Mouse (Mus musculus) forebrain, embryonic 11.5 days (tissue): Measurements from ENCODE around the gene Rabif. TPM values are rescaled to one million over a fixed set of nuclear protein-coding genes. Genes with fewer than 3 reads are reported as not detected.
"Not testable (repeated sequence)": the region's sequence is repeated elsewhere in the genome, so short reads cannot be mapped to it uniquely, and the experiment has no call there.

Experiments
- ATAC-seq: fragments of 200-750 bp; cut with Nextera tagmentation; replicated peaks from 2 replicates; pipeline ENCODE4 v1.8.0; 2017; ENCODE audit warnings: moderate TSS enrichment; ENCODE audit not compliant: low FRiP score
- DNase-seq: peaks from one replicate; pipeline ENCODE4 v3.0.0-alpha.2; 2017; ENCODE audit warnings: low spot score
- H3K27ac ChIP-seq: fragments of 300-500 bp; sonication (generic); 2 replicates; pipeline ENCODE4 v1.5.1; 2014; ENCODE audit warnings: low read depth, low read length
- H3K27me3 ChIP-seq: fragments of 300-500 bp; sonication (generic); 2 replicates; pipeline ENCODE4 v1.6.1; 2014; ENCODE audit warnings: mild to moderate bottlenecking, low read length, mixed read lengths; ENCODE audit not compliant: control insufficient read depth, insufficient read depth
- H3K36me3 ChIP-seq: fragments of 300-500 bp; sonication (generic); 2 replicates; pipeline ENCODE4 v1.6.1; 2014; ENCODE audit warnings: mild to moderate bottlenecking, low read length, moderate library complexity, mixed read lengths; ENCODE audit not compliant: control insufficient read depth, insufficient read depth
- H3K4me1 ChIP-seq: fragments of 300-500 bp; sonication (generic); replicated peaks from 2 replicates; pipeline ENCODE4 v1.6.1; 2014; ENCODE audit warnings: low read length, mixed read lengths; ENCODE audit not compliant: control insufficient read depth, insufficient read depth
- H3K4me2 ChIP-seq: fragments of 300-500 bp; sonication (generic); 2 replicates; pipeline ENCODE4 v1.6.1; 2014; ENCODE audit warnings: low read depth, mild to moderate bottlenecking, low read length, moderate library complexity, mixed read lengths; ENCODE audit not compliant: severe bottlenecking
- H3K4me3 ChIP-seq: fragments of 300-500 bp; sonication (generic); 2 replicates; pipeline ENCODE4 v1.5.1; 2014; ENCODE audit warnings: low read depth, low read length
- H3K9ac ChIP-seq: fragments of 300-500 bp; sonication (generic); 2 replicates; pipeline ENCODE4 v1.6.1; 2014; ENCODE audit warnings: low read length
- H3K9me3 ChIP-seq: fragments of 300-500 bp; sonication (generic); 2 replicates; pipeline ENCODE4 v1.6.1; 2016; ENCODE audit warnings: low read length, mixed read lengths; ENCODE audit not compliant: control insufficient read depth
- WGBS: fragments of 180-500 bp; shearing (Covaris S2); extraction: QIAGEN DNeasy Blood & Tissue Kit; methylation state at CpG from one replicate; pipeline ENCODE4 v1.1.7; 2014; 5-methylcytosine and 5-hydroxymethylcytosine counted together
- polyA plus RNA-seq: library from polyadenylated mRNA; unstranded; fragments of >200 nt; fragmentation: Nextera tagmentation; extraction: Ambion mirVana; gene quantifications from 2 replicates; pipeline ENCODE4 v1.2.1, GENCODE M21; 2014

The Rabif gene
- polyA plus RNA-seq, 1 experiment from 2014 or later = 42.7 TPM

DNA sequence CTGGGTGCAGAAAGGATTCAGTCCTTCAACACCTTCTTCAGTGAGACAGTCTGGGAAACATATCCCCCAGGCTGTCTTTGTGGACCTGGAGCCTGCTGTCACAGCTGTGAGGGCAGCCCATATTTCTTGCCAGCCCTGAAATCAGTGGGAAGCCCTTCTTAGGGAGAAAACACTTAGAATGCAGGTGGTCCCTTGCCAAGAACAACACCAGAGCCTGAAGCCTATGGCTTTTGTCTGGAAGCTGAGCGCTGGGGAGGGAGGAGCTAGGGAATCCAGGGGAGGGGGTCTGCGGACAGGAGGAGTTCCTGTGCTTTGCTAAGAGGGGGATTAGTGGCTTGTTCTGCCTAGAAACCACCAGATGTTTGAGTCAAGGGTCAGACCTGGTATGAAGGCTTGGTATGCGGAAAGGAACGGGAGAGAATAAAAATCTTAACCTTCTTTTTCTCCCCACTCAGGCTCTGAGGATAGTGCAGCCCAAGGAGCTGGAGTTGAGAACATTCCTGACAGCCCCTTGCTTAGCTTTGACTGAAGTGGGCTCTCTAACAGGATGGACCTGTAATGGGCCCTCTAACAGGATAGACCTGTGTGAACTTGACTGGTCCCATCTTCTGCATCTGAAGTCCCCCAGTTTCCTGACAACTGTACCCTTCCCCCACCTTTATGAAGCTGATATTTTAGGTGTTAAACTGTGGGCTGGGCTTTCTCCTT lies 22.2 kb downstream of the Rabif start:
- H3K9ac ChIP-seq = no peak overlapping the region
- peaks cover 8% of the 10 kb centered on the region; the same call in 1 of the 2 replicates for H3K27me3 ChIP-seq
- H3K4me1 ChIP-seq = peaks cover 13% of the 10 kb centered on the region; the same call in 1 of the 2 replicates
- no peaks in the 10 kb centered on the region for H3K9me3 ChIP-seq
- no peak overlapping the region for H3K4me2 ChIP-seq
- H3K36me3 ChIP-seq = no peaks in the 10 kb centered on the region
- no peak for ATAC-seq
- H3K27ac ChIP-seq = no peak overlapping the region
- WGBS = 5% methylated on average over 4 of the region's 4 CpGs
- DNase-seq = peak; percentile 58
- no peak overlapping the region for H3K4me3 ChIP-seq

DNA sequence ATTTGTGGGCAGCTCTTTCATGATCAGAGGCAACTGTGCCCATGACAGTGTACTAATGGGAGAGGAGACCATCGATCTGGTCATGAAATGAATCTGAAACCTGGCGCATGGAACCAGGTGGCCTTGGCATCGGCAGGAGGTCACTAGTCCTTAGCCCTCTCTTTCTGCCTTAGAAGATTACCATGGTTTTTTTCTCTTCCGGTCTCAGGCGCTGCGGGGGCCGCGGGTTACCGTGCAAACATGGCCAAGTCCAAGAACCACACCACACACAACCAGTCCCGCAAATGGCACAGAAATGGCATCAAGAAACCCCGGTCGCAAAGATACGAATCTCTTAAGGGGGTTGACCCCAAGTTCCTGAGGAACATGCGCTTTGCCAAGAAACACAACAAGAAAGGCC lies 23.4 kb downstream of the Rabif start:
- WGBS = 98% methylated on average over 14 of the region's 14 CpGs
- not testable (repeated sequence) for H3K27me3 ChIP-seq, ATAC-seq, H3K4me3 ChIP-seq, H3K9ac ChIP-seq, DNase-seq, H3K4me2 ChIP-seq, H3K27ac ChIP-seq, H3K9me3 ChIP-seq, H3K36me3 ChIP-seq
- peaks cover 11% of the 10 kb centered on the region; the same call in 1 of the 2 replicates for H3K4me1 ChIP-seq

DNA sequence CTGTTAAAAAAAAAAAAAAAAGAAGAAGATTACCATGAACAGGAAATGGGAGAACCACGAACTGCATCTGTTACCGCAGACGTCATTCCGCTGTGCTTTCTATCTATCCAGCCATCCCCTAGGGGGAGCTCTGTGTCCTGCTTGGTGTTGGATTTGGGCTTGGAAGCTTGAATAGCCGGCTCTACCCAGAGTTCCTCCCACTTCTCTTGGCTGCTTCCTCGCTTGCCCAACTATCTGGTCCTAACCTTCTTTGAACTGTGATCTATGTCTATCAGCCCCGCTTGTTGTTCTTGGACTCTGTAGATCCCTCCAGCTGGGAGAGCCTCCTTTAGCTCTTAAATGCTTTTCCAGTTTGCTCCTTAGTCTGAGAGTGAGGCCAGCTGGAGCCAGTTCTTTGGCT lies 24.2 kb downstream of the Rabif start:
- DNase-seq (peak; percentile 77), ATAC-seq (no peak)
- Histone ChIP-seq H3K9ac (no peak overlapping the region), H3K36me3 (no peaks in the 10 kb centered on the region), H3K4me3 (no peak overlapping the region), H3K9me3 (no peaks in the 10 kb centered on the region), H3K27me3 (no peaks in the 10 kb centered on the region; the same call in 1 of the 2 replicates), H3K4me2 (no peak overlapping the region), H3K27ac (no peak overlapping the region), H3K4me1 (peaks cover 4% of the 10 kb centered on the region; the same call in 1 of the 2 replicates)
- 20% methylated on average over 7 of the region's 7 CpGs for WGBS

GRCm38 (mm10) chr1:134519201-134519600 lies 24.8 kb downstream of the Rabif start:
- H3K27ac ChIP-seq, H3K4me1 ChIP-seq, H3K27me3 ChIP-seq, H3K9me3 ChIP-seq, H3K36me3 ChIP-seq, H3K9ac ChIP-seq, ATAC-seq, DNase-seq, H3K4me2 ChIP-seq, H3K4me3 ChIP-seq: not testable (repeated sequence)
- 92% methylated on average over 5 of the region's 5 CpGs for WGBS

- Histone ChIP-seq H3K36me3 (no peaks in the 10 kb centered on the region), H3K9ac (no peak overlapping the region), H3K4me1 (peaks cover 4% of the 10 kb centered on the region; the same call in 1 of the 2 replicates), H3K4me3 (no peak overlapping the region), H3K27me3 (no peaks in the 10 kb centered on the region), H3K9me3 (no peaks in the 10 kb centered on the region), H3K4me2 (no peak overlapping the region), H3K27ac (no peak overlapping the region)
- no peak for DNase-seq
- no peak for ATAC-seq
- WGBS = 84% methylated on average over 8 of the region's 8 CpGs
Observed at GRCm38 (mm10) chr1:134520001-134520721, 25.7 kb downstream of the Rabif start.

DNA sequence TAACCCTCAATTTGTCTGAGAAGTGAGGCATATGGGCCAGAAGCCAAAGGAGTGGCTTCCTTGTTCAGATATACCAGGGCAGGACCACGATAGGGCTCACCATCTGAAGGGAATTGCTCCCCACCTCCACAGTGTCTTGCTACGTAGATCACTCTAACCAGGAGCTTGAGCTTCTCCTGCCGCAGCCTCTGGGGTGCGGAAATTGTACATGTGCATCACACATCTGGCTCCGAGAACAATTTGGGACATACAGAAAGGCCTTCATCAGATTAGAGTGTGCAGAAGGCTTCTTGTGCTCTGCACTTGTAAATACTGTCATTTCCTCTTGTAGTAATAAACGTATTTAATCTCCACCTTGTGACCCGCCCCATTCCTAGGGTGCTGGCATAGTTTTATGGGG lies 26.7 kb downstream of the Rabif start:
- H3K4me3 ChIP-seq = no peak overlapping the region
- no peaks in the 10 kb centered on the region for H3K9me3 ChIP-seq
- H3K36me3 ChIP-seq = no peaks in the 10 kb centered on the region
- ATAC-seq (no peak), DNase-seq (no peak)
- 80% methylated on average over 7 of the region's 7 CpGs for WGBS
- no peak overlapping the region for H3K4me2 ChIP-seq
- H3K4me1 ChIP-seq = peaks cover 4% of the 10 kb centered on the region; the same call in 1 of the 2 replicates
- H3K9ac ChIP-seq = no peak overlapping the region
- no peaks in the 10 kb centered on the region for H3K27me3 ChIP-seq
- H3K27ac ChIP-seq = no peak overlapping the region

GRCm38 (mm10) chr1:134522325-134522724 lies 27.9 kb downstream of the Rabif start:
- Histone ChIP-seq H3K27me3 (no peaks in the 10 kb centered on the region), H3K4me3 (no peak overlapping the region), H3K4me1 (no peaks in the 10 kb centered on the region), H3K9me3 (no peaks in the 10 kb centered on the region), H3K36me3 (no peaks in the 10 kb centered on the region), H3K9ac (no peak overlapping the region), H3K27ac (no peak overlapping the region), H3K4me2 (no peak overlapping the region)
- 53% methylated on average over 2 of the region's 2 CpGs for WGBS
- ATAC-seq (no peak), DNase-seq (no peak)

DNA sequence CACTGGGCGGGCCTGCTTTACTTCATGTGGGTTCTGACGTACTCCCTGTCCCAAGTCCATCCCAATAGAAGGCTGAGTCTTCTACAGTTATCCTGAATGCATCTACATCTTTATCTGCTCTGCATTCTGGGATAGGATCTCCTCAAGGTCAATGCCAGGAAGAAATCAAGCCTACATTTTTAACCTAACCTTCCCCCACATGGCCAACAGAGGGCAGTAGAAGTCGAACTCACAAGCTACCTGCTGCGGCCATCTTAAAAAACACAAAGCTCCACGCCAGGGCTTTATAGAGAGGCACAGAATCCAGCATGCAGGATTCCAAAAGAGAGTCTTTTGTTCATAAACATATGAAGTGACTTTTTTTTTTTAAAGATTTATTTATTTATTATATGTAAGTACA lies 30.0 kb downstream of the Rabif start:
- Histone ChIP-seq H3K4me3 (no peak overlapping the region), H3K4me1 (no peaks in the 10 kb centered on the region), H3K36me3 (no peaks in the 10 kb centered on the region), H3K4me2 (no peak overlapping the region), H3K27ac (no peak overlapping the region), H3K27me3 (no peaks in the 10 kb centered on the region), H3K9me3 (no peaks in the 10 kb centered on the region), H3K9ac (no peak overlapping the region)
- 69% methylated on average over 5 of the region's 5 CpGs for WGBS
- DNase-seq (no peak), ATAC-seq (no peak)
